Mouse (Mus musculus) megakaryocyte, embryonic 14.5 days (primary cell): Measurements from ENCODE around the gene Chmp1a.

Experiments
- FLI1 ChIP-seq: IDR thresholded peaks from 2 replicates; pipeline ENCODE4 v1.6.1; 2012; ENCODE audit warnings: low read length, inconsistent platforms, mixed read lengths
- GATA1 ChIP-seq: IDR thresholded peaks from 3 replicates; pipeline ENCODE4 v1.6.1; 2012; ENCODE audit warnings: mixed read lengths, low read length, inconsistent platforms, borderline replicate concordance

DNA sequence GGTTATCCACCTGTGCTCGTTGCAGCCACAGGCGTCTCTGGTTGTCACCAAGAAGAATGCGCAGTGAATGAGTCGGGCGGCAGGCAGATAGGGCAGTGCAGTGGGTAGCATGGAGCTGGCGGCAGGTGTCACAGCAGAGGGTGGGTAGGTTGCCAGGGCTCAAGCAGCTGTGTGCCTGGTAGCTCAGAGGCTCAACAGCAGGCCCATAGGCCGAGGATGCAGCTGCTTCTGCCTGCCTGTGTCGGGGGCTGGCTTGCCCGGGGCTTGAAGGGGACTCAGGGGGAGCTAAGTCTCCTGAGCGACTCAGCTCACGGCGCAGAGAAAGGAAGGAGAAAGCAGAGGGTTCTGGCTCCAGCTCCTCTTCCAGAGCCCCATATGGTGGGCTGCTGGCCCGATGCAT, 20.7 kb upstream of the Chmp1a start:
- TF ChIP-seq GATA1 (no peak), FLI1 (no peak)
